Comparison of ENCODE assay signal across 8 mouse cellular contexts in genomic region chr7:81829379-81829894, GRCm38 (mm10). TPM values are rescaled to one million over a fixed set of nuclear protein-coding genes. Genes with fewer than 3 reads are reported as not detected.
DNase-seq lines count a peak whose midpoint lies in the region; ATAC-seq and TF ChIP-seq lines count a peak whose summit lies in the region.

Gene Btbd1 (minus strand): TSS chr7:81829431.

- H3K4me3 ChIP-seq in forebrain, embryonic 12.5 days (replicated peaks) = peak within 1 kb of the TSS; percentile 86
- H3K4me3 ChIP-seq in heart, embryonic 16.5 days (ENCODE audit: low read length) = peak within 1 kb of the TSS; percentile 77
- H3K4me3 ChIP-seq in liver, embryonic 16.5 days (ENCODE audit: low read depth, low read length) = peak within 1 kb of the TSS; percentile 86
- peak within 1 kb of the TSS; percentile 89 for H3K4me3 ChIP-seq in neural tube, embryonic 12.5 days
- peak within 1 kb of the TSS; percentile 84 for H3K4me3 ChIP-seq in testis, adult 2 months (ENCODE audit: control insufficient read depth, low read depth, low read length)

- H3K36me3 ChIP-seq in forebrain, embryonic 12.5 days (replicated peaks) = no peaks in the 10 kb centered on the region
- H3K36me3 ChIP-seq in heart, embryonic 16.5 days (ENCODE audit: control insufficient read depth, insufficient read depth) = no peaks in the 10 kb centered on the region
- no peaks in the 10 kb centered on the region for H3K36me3 ChIP-seq in liver, embryonic 16.5 days (ENCODE audit: control insufficient read depth, insufficient read depth)
- H3K36me3 ChIP-seq in neural tube, embryonic 12.5 days = no peaks in the 10 kb centered on the region
- H3K36me3 ChIP-seq in testis, adult 2 months (ENCODE audit: control insufficient read depth, insufficient read depth, low read length) = no peaks in the 10 kb centered on the region

- peak within 1 kb of the TSS; percentile 79 for H3K4me2 ChIP-seq in forebrain, embryonic 12.5 days
- peak within 1 kb of the TSS; percentile 88 for H3K4me2 ChIP-seq in heart, embryonic 16.5 days (ENCODE audit: low read depth, low read length)
- H3K4me2 ChIP-seq in liver, embryonic 16.5 days (ENCODE audit: low read depth, low read length) = peak within 1 kb of the TSS; percentile 93
- H3K4me2 ChIP-seq in neural tube, embryonic 12.5 days (replicated peaks) = peak within 1 kb of the TSS; percentile 71

- TF ChIP-seq POLR2A in brain, embryonic 14.5 days (IDR thresholded peaks at IDR 0.05; ENCODE audit: borderline replicate concordance, extremely low read depth, insufficient read depth, insufficient read length, poor library complexity, severe bottlenecking) = peak; percentile 86
- peak; percentile 74 for TF ChIP-seq POLR2A in testis, adult 2 months (IDR thresholded peaks at IDR 0.05; ENCODE audit: control insufficient read depth, low read depth, low read length)

- under 1% methylated on average over 45 of the region's 58 CpGs for WGBS in forebrain, embryonic 12.5 days
- WGBS in heart, embryonic 16.5 days = under 1% methylated on average over 56 of the region's 58 CpGs
- 2% methylated on average over 44 of the region's 58 CpGs for WGBS in liver, embryonic 16.5 days (ENCODE audit: insufficient replicate concordance)
- WGBS in neural tube, embryonic 12.5 days = under 1% methylated on average over 58 of the region's 58 CpGs

- H3K27ac ChIP-seq in forebrain, embryonic 12.5 days = peak within 1 kb of the TSS; percentile 97
- peak within 1 kb of the TSS; percentile 97 for H3K27ac ChIP-seq in heart, embryonic 16.5 days (ENCODE audit: low read length)
- H3K27ac ChIP-seq in liver, embryonic 16.5 days (ENCODE audit: low read length) = peak within 1 kb of the TSS; percentile 87
- peak within 1 kb of the TSS; percentile 95 for H3K27ac ChIP-seq in neural tube, embryonic 12.5 days
- peak within 1 kb of the TSS; percentile 96 for H3K27ac ChIP-seq in testis, adult 2 months (ENCODE audit: control insufficient read depth, insufficient read depth, low read depth, low read length)

- no peaks in the 10 kb centered on the region for H3K27me3 ChIP-seq in forebrain, embryonic 12.5 days
- no peaks in the 10 kb centered on the region for H3K27me3 ChIP-seq in heart, embryonic 16.5 days (ENCODE audit: control insufficient read depth, insufficient read depth, low read length)
- H3K27me3 ChIP-seq in liver, embryonic 16.5 days (ENCODE audit: control insufficient read depth, insufficient read depth, low read depth, low read length) = no peaks in the 10 kb centered on the region
- no peaks in the 10 kb centered on the region for H3K27me3 ChIP-seq in neural tube, embryonic 12.5 days (replicated peaks)
- no peaks in the 10 kb centered on the region for H3K27me3 ChIP-seq in testis, adult 2 months (ENCODE audit: control insufficient read depth, insufficient read depth, low read length)

- peaks cover 40% of the 10 kb centered on the region for H3K4me1 ChIP-seq in forebrain, embryonic 12.5 days
- peaks cover 37% of the 10 kb centered on the region for H3K4me1 ChIP-seq in heart, embryonic 16.5 days (ENCODE audit: control insufficient read depth, insufficient read depth, low read length)
- peaks cover 21% of the 10 kb centered on the region for H3K4me1 ChIP-seq in liver, embryonic 16.5 days (ENCODE audit: control insufficient read depth, low read depth, low read length)
- H3K4me1 ChIP-seq in neural tube, embryonic 12.5 days = peaks cover 32% of the 10 kb centered on the region
- peaks cover 6% of the 10 kb centered on the region for H3K4me1 ChIP-seq in testis, adult 2 months (ENCODE audit: control insufficient read depth, insufficient read depth, low read length)

- no peaks in the 10 kb centered on the region for H3K9me3 ChIP-seq in forebrain, embryonic 12.5 days
- no peaks in the 10 kb centered on the region for H3K9me3 ChIP-seq in heart, embryonic 16.5 days (replicated peaks; ENCODE audit: control insufficient read depth, low read length)
- H3K9me3 ChIP-seq in liver, embryonic 16.5 days (replicated peaks; ENCODE audit: control insufficient read depth, low read length) = no peaks in the 10 kb centered on the region
- H3K9me3 ChIP-seq in neural tube, embryonic 12.5 days = no peaks in the 10 kb centered on the region

- peak; percentile 90 for DNase-seq in CD4-positive, CD25-positive, alpha-beta regulatory T cell, adult 2 months (ENCODE audit: low read depth, low spot score)
- peak; percentile 94 for DNase-seq in brain, embryonic 14.5 days (ENCODE audit: low read depth)
- DNase-seq in kidney, postnatal 36 days = peak; percentile 80 to 93

- no peak for TF ChIP-seq CTCF in brain, embryonic 14.5 days (IDR thresholded peaks at IDR 0.05; ENCODE audit: borderline replicate concordance, extremely low read depth, insufficient read depth, insufficient read length)
- no peak for TF ChIP-seq CTCF in testis, adult 2 months (IDR thresholded peaks at IDR 0.05; ENCODE audit: control insufficient read depth, insufficient read depth, insufficient replicate concordance, low read depth, low read length)

- peak within 1 kb of the TSS; percentile 87 for H3K9ac ChIP-seq in forebrain, embryonic 12.5 days
- peak within 1 kb of the TSS; percentile 90 for H3K9ac ChIP-seq in heart, embryonic 16.5 days (ENCODE audit: low read length)
- H3K9ac ChIP-seq in liver, embryonic 16.5 days (ENCODE audit: low read depth, low read length) = peak within 1 kb of the TSS; percentile 87
- H3K9ac ChIP-seq in neural tube, embryonic 12.5 days = peak within 1 kb of the TSS; percentile 90

- peak; percentile 94 for ATAC-seq in forebrain, embryonic 12.5 days (ENCODE audit: low FRiP score)
- ATAC-seq in heart, embryonic 16.5 days (replicated peaks; ENCODE audit: extremely low read depth, insufficient read depth, low FRiP score) = peak; percentile 94
- peak; percentile 94 for ATAC-seq in liver, embryonic 16.5 days (ENCODE audit: low read depth)
- peak; percentile 91 for ATAC-seq in neural tube, embryonic 12.5 days (ENCODE audit: low FRiP score, low read depth)

RNA-seq across cellular contexts. Expression of gene Btbd1, which starts in this region (rescaled TPM):
- 79.3 and 82.9 TPM in 2 replicates for polyA plus RNA-seq in brain, embryonic 14.5 days (2012; rRNA removed)
- 101 and 102 TPM in 2 replicates for polyA plus RNA-seq in forebrain, embryonic 12.5 days (2016; fragmentation: Nextera tagmentation; extraction: Ambion mirVana)
- polyA plus RNA-seq in heart, embryonic 16.5 days (2015; fragmentation: Nextera tagmentation; extraction: Ambion mirVana) = 86.7 and 87.0 TPM in 2 replicates
- 13.5 and 14.0 TPM in 2 replicates for polyA plus RNA-seq in liver, embryonic 16.5 days (2015; fragmentation: Nextera tagmentation; extraction: Ambion mirVana)
- 102 and 108 TPM in 2 replicates for polyA plus RNA-seq in neural tube, embryonic 12.5 days (2016; fragmentation: Nextera tagmentation; extraction: Ambion mirVana)
- polyA plus RNA-seq in testis, adult 2 months (2012; rRNA removed) = 183 and 202 TPM in 2 replicates

Comparison
In these comparisons a context has a peak if more than half of its experiments do, and no peak if none do; other contexts are left out.
1. Peak in every context shown above with its lines: DNase-seq, ATAC-seq, H3K4me3 ChIP-seq and H3K27ac ChIP-seq.